Mouse (Mus musculus) ovary, adult 18-20 months (tissue): ENCODE measurements around the gene Gigyf2.
A peak's percentile ranks its signal among the peaks of the same experiment; 100 is the strongest.

Source experiments
- DNase-seq: peaks from one replicate; pipeline ENCODE4 v3.0.0; 2022; ENCODE audit warnings: low spot score, mixed read lengths

Gene Gigyf2

DNA sequence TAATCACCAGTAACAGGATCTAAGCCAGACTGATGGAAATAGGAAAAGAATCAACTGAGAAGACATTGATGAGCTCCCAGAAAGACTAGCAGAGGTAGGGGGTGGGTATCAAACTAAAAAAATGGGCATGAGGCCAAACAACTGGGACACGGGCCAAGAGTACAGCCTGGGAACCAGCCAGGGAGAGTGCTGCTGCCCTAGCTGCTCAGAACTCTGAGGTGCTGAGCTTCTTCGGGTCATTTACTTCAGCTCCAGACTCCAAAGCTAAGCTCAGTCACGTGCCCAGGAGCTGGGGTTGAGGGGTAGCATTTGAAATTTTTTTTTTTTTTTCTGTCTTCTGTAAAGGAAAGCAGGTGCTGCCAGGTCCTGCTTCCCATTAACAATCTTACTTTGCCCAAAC lies 10.1 kb upstream of the Gigyf2 start:
- peak; percentile 49 for DNase-seq

- no peak for DNase-seq
These were observed 5.7 kb upstream of the Gigyf2 start for GRCm38 (mm10) chr1:87321071-87321470.

- no peak for DNase-seq
These were observed 4.0 kb upstream of the Gigyf2 start for GRCm38 (mm10) chr1:87322778-87323177.

DNA sequence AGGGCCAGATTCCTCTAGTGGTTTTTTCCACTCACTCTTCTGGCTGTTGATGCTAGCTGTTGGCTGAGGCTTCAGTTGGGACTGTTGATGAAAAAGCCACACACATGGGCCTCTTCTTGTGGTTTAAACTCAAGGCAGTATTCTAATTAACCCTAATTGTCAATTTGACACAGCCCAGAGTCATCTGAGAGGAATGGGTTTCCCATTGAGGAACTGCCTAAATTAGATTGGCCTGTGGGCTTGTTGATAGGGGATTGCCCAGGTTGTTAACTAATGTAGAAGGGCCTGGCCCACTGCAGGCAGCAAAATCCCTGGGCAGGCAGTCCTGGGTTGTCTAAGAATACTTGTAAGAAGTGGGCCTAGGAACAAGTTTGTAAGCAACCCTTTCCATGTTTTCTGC lies 2.1 kb upstream of the Gigyf2 start:
- no peak for DNase-seq

GRCm38 (mm10) chr1:87327165-87327861 lies 515 bp downstream of the Gigyf2 start:
- DNase-seq, result peak; percentile 13

GRCm38 (mm10) chr1:87331774-87332173 lies 5.0 kb downstream of the Gigyf2 start:
- no peak for DNase-seq

- no peak for DNase-seq
These were observed 23.8 kb downstream of the Gigyf2 start for GRCm38 (mm10) chr1:87350576-87350975.

DNA sequence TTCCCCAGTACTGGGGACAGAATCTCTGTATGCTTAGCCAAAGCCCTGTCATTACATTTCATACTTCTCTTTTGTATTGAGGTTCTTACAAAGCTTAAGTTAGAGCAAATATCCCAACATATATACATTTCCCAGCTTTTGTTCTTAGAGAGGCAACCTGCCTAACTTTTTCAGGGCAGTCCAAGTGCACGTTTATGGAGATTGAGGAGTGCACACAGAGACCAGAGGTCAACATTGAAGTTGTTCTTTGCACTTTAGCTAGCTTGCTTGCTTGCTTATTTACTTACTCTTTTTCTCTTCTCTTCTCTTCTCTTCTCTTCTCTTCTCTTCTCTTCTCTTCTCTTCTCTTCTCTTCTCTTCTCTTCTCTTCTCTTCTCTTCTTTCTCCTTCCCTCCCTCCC lies 33.5 kb downstream of the Gigyf2 start:
- no peak for DNase-seq

DNA sequence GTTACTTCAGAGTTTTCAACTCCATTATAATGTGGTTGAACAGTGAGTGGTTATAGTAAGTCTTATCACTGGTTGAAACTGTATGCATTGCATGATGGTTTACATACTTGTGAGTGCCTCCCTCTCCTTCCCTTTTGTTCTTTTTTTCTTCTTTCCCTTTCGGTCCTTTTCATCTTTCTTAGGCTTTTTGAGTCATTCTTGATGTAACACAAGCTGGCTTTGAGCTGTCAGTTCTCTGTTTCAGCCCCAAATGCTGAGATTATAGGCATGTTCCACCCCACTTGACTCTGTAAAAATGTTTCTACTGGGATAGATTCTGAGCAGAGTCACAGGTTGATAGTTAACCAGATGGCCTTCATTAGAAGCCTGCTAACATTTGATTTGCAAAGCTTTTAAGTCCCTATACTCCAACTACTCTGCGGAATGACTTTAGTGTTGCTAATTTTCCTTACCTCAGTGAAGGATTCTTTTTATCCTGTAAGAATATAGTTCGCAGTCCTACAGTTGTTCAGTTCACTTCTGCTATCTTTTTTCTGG lies 51.3 kb downstream of the Gigyf2 start:
- DNase-seq, result no peak

GRCm38 (mm10) chr1:87379919-87380318 lies 53.1 kb downstream of the Gigyf2 start:
- no peak for DNase-seq

DNA sequence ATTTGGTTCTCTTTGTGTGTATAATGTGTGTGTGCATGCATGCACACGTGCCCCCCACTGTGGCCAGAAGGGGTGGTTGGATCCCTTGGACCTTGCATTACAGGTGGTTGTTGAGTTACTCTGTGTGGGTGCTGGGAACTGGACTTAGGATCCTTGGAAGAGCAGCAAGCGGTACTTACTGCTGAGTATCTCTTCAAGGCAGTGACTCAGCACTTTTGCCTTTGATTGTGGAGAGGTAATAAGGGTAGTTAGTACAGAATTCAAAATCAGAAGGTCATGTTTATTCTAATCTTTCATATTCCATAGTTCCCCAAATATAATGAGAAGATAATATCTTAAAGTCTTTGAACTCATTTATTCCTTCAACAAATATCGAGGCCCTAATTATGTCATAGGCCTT lies 54.4 kb downstream of the Gigyf2 start:
- DNase-seq, result no peak

DNA sequence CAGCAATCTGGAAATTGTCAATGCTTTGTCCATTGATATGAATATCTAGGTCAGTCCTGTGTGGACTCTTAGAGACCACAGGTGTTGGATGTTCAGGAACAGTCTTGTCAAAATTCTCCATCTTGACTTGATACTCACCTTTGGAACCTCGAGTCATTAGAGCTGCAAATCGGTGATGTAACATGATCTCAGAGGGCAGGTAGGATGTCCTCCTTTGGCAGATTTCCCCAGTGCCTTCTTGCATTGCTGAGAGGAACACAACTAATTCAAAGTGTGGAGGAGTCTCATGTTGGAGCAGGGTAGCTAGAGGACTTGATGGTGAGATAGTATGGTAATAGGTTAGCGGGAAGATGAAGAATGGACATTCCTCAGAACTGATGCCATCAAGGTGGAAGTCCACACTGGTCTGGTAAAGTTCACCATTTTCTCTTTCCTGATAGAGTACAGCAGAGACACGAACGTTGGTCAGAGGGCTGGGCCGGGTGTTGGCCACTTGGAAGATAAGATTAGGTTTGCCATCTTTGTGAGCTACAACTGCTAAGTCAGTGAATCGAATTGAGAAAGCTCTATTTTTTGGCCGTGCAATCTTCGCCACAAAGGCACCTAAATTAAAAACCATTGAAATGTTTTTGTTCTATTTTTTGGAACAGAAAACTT lies 59.8 kb downstream of the Gigyf2 start:
- DNase-seq, result no peak

- no peak for DNase-seq
These were observed 66.8 kb downstream of the Gigyf2 start for GRCm38 (mm10) chr1:87393444-87394195.

- DNase-seq, result no peak
These were observed 67.8 kb downstream of the Gigyf2 start, which contains the start of gene Kcnj13 for GRCm38 (mm10) chr1:87394594-87394993. Gene Kcnj13 (minus strand): TSS chr1:87394729.

DNA sequence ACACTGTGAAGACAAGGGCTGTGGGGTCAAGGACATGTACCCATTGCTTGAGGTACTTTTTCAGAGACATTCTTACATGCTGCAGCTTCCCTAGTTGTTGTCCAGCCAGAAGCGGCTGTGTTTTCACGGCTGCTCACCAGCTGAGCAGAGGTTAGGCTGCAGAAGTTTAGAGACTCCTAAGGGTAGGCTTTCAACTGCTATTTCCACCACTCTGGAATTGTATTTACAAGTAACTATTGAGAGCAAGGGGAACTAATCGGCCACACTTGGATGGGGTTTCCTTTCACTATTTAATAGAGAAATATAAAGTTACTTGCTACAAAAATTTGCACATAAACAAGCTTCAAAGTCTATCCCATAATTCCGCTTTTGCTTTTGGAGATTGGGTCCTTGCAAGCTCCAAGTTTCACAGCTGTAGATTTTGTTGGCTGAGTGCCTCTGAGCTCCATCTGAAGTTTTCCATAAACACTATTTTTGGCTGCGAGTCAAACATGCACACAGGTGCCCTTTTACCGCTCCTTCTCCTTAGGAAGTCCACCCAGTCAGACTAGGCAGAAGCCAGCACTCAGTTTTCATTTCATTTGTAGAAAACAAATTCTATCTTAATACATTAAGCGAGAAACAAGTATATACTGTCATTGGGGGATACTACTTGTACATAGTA lies 70.3 kb downstream of the Gigyf2 start:
- no peak for DNase-seq

DNA sequence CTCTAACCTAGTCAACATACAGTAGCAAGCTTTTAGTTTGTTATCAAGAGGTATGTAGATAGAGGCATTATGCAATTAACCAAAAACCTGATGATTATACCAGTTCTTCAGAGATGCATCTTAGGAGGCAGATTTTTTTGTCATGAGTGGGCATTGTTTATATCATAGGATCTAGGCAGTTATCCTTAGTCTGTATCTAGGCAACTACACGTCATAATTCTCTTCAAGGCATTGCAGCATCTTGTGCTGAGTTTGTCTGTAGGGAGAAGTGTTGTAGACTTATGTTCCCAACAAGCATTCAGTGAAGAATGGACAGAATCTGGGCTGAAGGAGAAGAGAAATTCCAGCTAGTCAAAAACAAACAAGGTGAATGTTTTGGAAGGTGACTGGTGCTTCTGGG lies 77.9 kb downstream of the Gigyf2 start:
- no peak for DNase-seq

- DNase-seq, result no peak
These were observed 79.2 kb downstream of the Gigyf2 start for GRCm38 (mm10) chr1:87406012-87406411.

- no peak for DNase-seq
These were observed 82.6 kb downstream of the Gigyf2 start for GRCm38 (mm10) chr1:87409380-87409779.

DNA sequence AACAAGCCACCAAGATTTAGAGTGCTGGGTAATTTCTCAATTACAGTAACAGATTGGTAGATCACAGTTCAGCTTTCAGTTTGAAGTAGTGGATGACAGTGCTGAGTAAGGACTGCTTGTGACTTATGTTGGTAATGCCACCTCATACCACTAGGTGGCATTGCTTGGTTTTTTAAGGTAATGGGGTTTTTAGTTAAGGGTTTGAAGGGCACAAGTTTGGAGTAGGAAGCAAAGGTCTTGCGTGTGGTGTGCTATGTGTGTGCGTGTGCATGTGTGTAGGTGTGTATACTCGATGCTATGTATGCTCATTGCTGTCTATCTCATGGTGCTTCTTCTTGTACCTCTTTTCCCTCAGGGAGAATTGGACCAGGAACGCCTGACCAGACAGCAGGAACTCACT lies 91.9 kb downstream of the Gigyf2 start:
- DNase-seq, result no peak

- no peak for DNase-seq
These were observed 108.3 kb downstream of the Gigyf2 start for GRCm38 (mm10) chr1:87435125-87435524.

- no peak for DNase-seq
These were observed 109.8 kb downstream of the Gigyf2 start for GRCm38 (mm10) chr1:87436583-87436982.
